ENCODE assay signal across 9 mouse cellular contexts in genomic region chr11:97499865-97500719, GRCm38 (mm10). TPM values are rescaled to one million over a fixed set of nuclear protein-coding genes. Genes with fewer than 3 reads are reported as not detected.
DNase-seq lines count a peak whose midpoint lies in the region; ATAC-seq and TF ChIP-seq lines count a peak whose summit lies in the region.
"Had no signal": no experiment of that assay in that cellular context is flagged by ENCODE, and none has a peak within 500 bp of the region (broad histone marks: within the 10 kb centered on the region; RNA-seq: fewer than 3 reads in every experiment).

TSS of gene 4933428G20Rik (minus strand) at chr11:97500340.

- 21% methylated on average over 83 of the region's 88 CpGs for WGBS in heart, embryonic 10.5 days
- WGBS in forebrain, embryonic 16.5 days, result 7% methylated on average over 73 of the region's 88 CpGs
- WGBS in midbrain, embryonic 10.5 days, result 4% methylated on average over 88 of the region's 88 CpGs

- peak within 1 kb of the TSS; percentile 49 for H3K4me3 ChIP-seq in heart, embryonic 10.5 days
- H3K4me3 ChIP-seq in ES-Bruce4 (ENCODE audit: low read depth, low read length), result peak within 1 kb of the TSS; percentile 37
- peak within 1 kb of the TSS; percentile 36 for H3K4me3 ChIP-seq in forebrain, embryonic 16.5 days (replicated peaks; ENCODE audit: low read length)
- peak within 1 kb of the TSS; percentile 58 for H3K4me3 ChIP-seq in midbrain, embryonic 10.5 days

- peaks cover 65% of the 10 kb centered on the region for H3K36me3 ChIP-seq in heart, embryonic 10.5 days
- H3K36me3 ChIP-seq in ES-Bruce4 (ENCODE audit: control insufficient read depth, insufficient read depth, low read length, poor library complexity, severe bottlenecking), result no peaks in the 10 kb centered on the region
- no peaks in the 10 kb centered on the region for H3K36me3 ChIP-seq in forebrain, embryonic 16.5 days (ENCODE audit: control insufficient read depth, insufficient read depth)
- H3K36me3 ChIP-seq in midbrain, embryonic 10.5 days, result peaks cover 3% of the 10 kb centered on the region; the same call in 1 of the 2 replicates

- TF ChIP-seq POLR2A in ES-Bruce4 (IDR thresholded peaks at IDR 0.05; ENCODE audit: insufficient read depth, low read length), result no peak

- H3K4me1 ChIP-seq in heart, embryonic 10.5 days, result peaks cover 33% of the 10 kb centered on the region
- H3K4me1 ChIP-seq in ES-Bruce4 (ENCODE audit: control insufficient read depth, insufficient read depth, low read length), result peaks cover 4% of the 10 kb centered on the region
- peaks cover 11% of the 10 kb centered on the region for H3K4me1 ChIP-seq in forebrain, embryonic 16.5 days (replicated peaks; ENCODE audit: control insufficient read depth, insufficient read depth, low read length)
- H3K4me1 ChIP-seq in midbrain, embryonic 10.5 days, result peaks cover 32% of the 10 kb centered on the region

- DNase-seq in heart, embryonic 10.5 days (ENCODE audit: low spot score), result no peak
- no peak for DNase-seq in heart, postnatal 36 days
- peak; percentile 46 for DNase-seq in midbrain, embryonic 10.5 days (ENCODE audit: low spot score)
- no peak for DNase-seq in thymus, adult 18-20 months
- no peak for DNase-seq in Muller cell, postnatal 12 days (ENCODE audit: inconsistent ontology term)
- DNase-seq: adrenal gland, postnatal 25 days had no signal

- TF ChIP-seq EP300 in ES-Bruce4 (IDR thresholded peaks at IDR 0.05; ENCODE audit: insufficient read depth, low read depth, low read length), result no peak

- no peaks in the 10 kb centered on the region for H3K9me3 ChIP-seq in heart, embryonic 10.5 days
- no peaks in the 10 kb centered on the region for H3K9me3 ChIP-seq in ES-Bruce4 (replicated peaks; ENCODE audit: control insufficient read depth, insufficient read depth, low read length, poor library complexity, severe bottlenecking)
- H3K9me3 ChIP-seq in forebrain, embryonic 16.5 days (ENCODE audit: control insufficient read depth, low read length), result no peaks in the 10 kb centered on the region
- H3K9me3 ChIP-seq in midbrain, embryonic 10.5 days (replicated peaks), result no peaks in the 10 kb centered on the region

- H3K27me3 ChIP-seq in heart, embryonic 10.5 days (ENCODE audit: insufficient read depth, poor library complexity, severe bottlenecking), result peaks cover 65% of the 10 kb centered on the region
- H3K27me3 ChIP-seq in ES-Bruce4 (ENCODE audit: control insufficient read depth, insufficient read depth, low read length, poor library complexity, severe bottlenecking), result no peaks in the 10 kb centered on the region
- peaks cover 32% of the 10 kb centered on the region for H3K27me3 ChIP-seq in forebrain, embryonic 16.5 days (replicated peaks; ENCODE audit: control insufficient read depth, insufficient read depth, low read length)
- peaks cover 77% of the 10 kb centered on the region for H3K27me3 ChIP-seq in midbrain, embryonic 10.5 days (ENCODE audit: low read depth, poor library complexity, severe bottlenecking)

- H3K4me2 ChIP-seq in forebrain, embryonic 16.5 days (ENCODE audit: low read length), result peak within 1 kb of the TSS; percentile 59

- intact Hi-C loops in heart, postnatal 36 days (cut with DNase I), result no loop called here

- H3K27ac ChIP-seq in heart, embryonic 10.5 days, result peak within 1 kb of the TSS; percentile 68
- H3K27ac ChIP-seq in ES-Bruce4 (ENCODE audit: insufficient read depth, low read length), result no peak within 1 kb of the TSS
- no peak within 1 kb of the TSS for H3K27ac ChIP-seq in forebrain, embryonic 16.5 days (ENCODE audit: low read length)
- H3K27ac ChIP-seq in midbrain, embryonic 10.5 days (replicated peaks), result peak within 1 kb of the TSS; percentile 65

- 0 out of 2 replicates have a peak, but pooled peaks have one; percentile 41 for ATAC-seq in forebrain, embryonic 16.5 days
- no peak for ATAC-seq in cerebellum, adult (ENCODE audit: insufficient number of reproducible peaks, low FRiP score, low TSS enrichment)

- TF ChIP-seq CTCF in ES-Bruce4 (IDR thresholded peaks at IDR 0.05; ENCODE audit: low read depth, low read length), result no peak

- peak within 1 kb of the TSS; percentile 83 for H3K9ac ChIP-seq in ES-Bruce4 (ENCODE audit: low read depth, poor library complexity, severe bottlenecking)
- H3K9ac ChIP-seq in forebrain, embryonic 16.5 days (replicated peaks; ENCODE audit: low read depth, low read length), result peak within 1 kb of the TSS; percentile 50

RNA-seq across cellular contexts. Expression of gene 4933428G20Rik, which starts in this region (rescaled TPM):
- polyA plus RNA-seq in heart, embryonic 10.5 days (2016; fragmentation: Nextera tagmentation; extraction: Ambion mirVana), result 1.3 TPM in 2 replicates
- total RNA-seq in heart, postnatal 36 days (2021), result not detected
- not detected in 2 replicates for polyA plus RNA-seq in ES-Bruce4 (2011; ENCODE audit: insufficient read depth, insufficient read length, low read depth, missing spikeins)
- polyA plus RNA-seq in forebrain, embryonic 16.5 days (2015; fragmentation: Nextera tagmentation; extraction: Ambion mirVana), result 0.29 and 1.2 TPM in 2 replicates
- polyA plus RNA-seq in midbrain, embryonic 10.5 days (2016; fragmentation: Nextera tagmentation; extraction: Ambion mirVana), result 0.25 and 0.28 TPM in 2 replicates
- total RNA-seq: adrenal gland, postnatal 25 days had no signal

Comparison
In these comparisons a context has a peak if more than half of its experiments do, and no peak if none do; other contexts are left out.
1. Peak in DNase-seq, H3K4me3 ChIP-seq and H3K27ac ChIP-seq in midbrain, embryonic 10.5 days; RNA of the gene not detected or under 1 TPM.